Mouse (Mus musculus): ENCODE data around the gene Gm49380.
"Not testable (repeated sequence)": the region's sequence is repeated elsewhere in the genome, so short reads cannot be mapped to it uniquely, and the experiment has no call there.

Gene Gm49380

DNA sequence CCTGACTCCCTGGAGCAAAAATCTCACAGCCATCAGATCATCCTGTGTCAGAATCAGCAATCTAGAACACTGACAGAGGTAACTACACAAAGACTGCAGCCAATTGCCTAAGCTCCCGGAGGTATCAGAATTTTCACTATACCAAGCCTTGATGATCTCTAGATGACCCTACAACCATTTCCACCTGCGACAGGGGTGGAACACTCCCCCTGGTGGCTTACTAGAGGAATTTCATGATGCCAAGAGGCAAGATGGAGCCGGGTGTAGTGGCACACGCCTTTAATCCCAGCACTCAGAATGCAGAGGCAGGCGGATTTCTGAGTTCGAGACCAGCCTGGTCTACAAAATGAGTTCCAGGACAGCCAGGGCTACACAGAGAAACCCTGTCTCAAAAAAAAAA, 11.0 kb upstream of the Gm49380 start:
- peak; percentile 29 to 44 for DNase-seq

DNA sequence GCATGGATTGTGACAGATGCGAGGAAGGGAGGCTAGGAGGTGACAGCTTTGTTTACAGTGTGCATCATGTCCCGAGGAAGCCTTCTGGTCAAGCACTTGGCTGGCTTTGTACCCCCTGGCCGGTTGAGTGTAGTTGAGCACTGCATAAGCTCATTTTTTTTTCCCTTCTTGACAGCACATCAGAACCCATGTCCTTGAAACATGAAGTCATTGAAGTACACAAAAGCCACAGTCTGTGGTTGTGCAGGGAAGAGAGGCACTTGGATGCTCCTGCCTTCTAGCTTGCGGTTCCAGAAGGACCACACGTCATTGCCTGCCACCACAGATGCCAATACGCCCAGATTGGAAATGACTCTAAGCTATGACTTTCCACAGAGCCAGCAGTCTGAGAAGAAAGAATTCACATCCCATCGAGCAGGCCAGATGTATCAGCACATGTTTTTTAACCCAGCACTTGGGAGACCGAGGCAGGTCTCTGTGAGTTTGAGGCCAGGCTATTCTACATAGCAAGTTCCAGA, 6.7 kb upstream of the Gm49380 start:
- DNase-seq = no peak

DNA sequence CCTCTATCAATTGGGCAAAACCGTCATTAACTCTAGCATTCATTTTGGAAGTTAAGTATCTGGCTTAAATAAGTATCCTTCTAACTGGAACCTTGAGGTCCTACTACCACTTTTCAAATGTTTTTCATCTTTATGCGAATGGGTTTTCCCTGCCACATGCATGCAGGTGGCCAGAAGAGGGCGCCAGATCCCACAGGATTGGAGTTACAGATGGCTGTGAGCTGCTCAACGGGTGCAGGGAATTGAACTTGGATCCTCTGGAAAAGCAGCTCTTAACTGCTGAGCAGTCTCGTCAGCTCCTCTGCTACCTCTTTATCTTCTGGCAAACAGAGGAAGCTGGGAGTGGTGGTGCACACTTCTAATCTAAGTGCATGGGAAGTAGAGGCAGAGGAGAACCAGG, 5.7 kb upstream of the Gm49380 start:
- peak; percentile 70 to 72 for DNase-seq

DNA sequence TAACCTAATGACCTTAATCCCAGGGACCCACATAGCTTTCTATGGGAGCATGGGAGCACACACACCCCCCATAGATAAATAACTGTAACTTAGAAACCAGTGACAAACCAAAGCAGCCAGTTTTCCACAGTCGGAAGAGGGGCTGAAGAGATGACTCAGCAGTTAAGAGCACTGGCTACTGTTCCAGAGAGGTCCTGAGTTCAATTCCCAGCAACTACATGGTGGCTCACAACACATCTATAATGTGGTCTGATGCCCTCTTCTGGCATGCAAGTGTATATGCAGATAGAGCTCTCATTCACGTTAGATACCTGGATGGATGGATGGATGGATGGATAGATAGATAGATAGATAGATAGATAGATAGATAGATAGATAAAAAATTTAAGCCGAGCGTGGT, 2.9 kb upstream of the Gm49380 start:
- no peak for DNase-seq

DNA sequence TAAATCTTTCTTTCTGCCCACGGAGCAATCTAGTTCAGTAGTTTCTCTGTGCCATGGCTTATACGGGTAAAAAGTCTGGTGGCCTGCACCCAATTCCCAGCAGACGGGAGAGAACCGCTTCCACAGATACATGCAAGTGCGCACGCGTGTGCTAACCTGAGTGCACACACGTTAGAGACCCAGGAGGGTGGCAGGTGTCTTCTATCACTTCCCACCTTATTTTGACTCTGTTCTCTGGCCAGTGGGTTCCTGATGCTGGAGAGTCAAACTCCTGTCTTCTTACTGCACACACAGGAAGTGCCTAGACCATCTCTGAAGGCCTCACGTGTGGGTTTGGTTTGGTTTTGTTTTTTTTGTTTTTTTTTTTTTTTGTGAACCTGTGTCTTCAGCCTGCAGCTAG, 2.3 kb upstream of the Gm49380 start:
- DNase-seq = no peak

DNA sequence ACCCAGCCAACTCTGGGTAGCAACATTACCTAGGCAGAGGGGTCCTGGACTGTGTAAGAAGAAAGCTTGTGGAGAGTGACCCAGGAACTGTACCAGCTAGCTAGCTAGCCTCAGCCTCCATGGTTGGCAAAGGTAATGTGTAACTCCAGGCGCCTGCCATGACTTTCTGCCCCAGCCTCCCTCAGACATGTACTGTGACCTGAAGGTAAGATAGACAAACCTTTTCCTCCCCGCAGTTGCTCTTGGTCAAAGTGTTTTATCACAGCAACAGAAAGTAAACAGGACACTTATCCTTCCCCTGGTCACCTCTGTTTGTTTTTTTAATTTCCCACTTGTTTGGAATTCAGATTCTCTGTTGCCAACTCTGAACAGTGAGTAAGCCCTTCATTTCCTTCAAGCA, 1.2 kb upstream of the Gm49380 start:
- no peak for DNase-seq

DNA sequence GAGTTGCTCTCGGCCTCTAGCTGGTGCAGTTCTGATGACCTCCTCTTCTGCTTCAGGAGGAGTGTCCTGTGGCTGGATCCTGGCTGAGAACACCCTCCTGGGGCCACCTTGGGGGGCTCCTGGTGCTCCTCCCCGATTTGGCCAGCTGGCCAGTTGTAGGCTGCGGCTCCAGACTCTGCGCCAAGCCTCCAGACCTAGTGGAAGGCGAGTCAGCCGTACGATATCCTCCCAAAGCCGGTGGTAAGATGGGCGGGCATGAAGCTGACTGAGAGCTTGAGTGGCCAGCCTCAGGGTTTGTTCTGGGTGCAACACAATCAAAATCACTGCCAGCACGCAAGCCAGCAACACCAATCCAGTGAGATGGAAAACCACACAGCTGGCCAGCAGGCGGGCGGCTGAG, 1.4 kb downstream of the Gm49380 start:
- DNase-seq = not testable (repeated sequence)

DNA sequence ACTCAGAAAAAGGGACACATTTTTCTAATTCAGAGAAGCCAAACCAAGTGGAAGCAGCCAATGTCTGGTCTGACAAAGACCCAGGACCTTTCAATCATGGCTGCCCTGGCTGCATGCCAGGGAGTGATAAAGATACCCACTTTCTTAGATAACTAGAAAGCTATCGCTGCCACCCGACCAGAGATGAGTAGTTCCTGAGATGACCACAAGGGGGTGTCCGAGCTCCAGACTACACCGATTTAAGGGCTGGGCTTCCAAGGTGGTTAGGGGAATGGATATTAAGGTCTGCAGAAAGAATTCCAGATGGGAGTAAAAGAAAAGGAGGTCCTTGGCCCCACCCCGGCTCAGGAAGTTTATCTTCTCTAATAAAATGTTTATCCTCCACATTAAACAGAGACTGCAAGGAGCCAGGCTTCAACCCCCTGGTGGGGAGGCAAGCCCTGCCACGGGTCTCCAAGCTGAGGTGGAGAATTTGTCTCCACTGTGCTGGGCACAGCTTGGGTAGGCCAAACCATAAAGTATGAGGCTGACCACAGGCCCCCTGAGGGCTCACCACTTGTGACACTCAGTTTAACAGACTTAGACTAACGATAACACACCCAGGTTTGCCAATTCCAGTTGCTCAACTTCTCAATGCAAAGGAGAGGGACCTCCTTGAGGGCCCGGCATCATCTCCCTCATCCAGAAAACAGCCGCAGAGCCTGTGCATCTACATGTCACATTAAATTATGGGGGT, 3.8 kb downstream of the Gm49380 start:
- peak; percentile 85 to 86 for DNase-seq

DNA sequence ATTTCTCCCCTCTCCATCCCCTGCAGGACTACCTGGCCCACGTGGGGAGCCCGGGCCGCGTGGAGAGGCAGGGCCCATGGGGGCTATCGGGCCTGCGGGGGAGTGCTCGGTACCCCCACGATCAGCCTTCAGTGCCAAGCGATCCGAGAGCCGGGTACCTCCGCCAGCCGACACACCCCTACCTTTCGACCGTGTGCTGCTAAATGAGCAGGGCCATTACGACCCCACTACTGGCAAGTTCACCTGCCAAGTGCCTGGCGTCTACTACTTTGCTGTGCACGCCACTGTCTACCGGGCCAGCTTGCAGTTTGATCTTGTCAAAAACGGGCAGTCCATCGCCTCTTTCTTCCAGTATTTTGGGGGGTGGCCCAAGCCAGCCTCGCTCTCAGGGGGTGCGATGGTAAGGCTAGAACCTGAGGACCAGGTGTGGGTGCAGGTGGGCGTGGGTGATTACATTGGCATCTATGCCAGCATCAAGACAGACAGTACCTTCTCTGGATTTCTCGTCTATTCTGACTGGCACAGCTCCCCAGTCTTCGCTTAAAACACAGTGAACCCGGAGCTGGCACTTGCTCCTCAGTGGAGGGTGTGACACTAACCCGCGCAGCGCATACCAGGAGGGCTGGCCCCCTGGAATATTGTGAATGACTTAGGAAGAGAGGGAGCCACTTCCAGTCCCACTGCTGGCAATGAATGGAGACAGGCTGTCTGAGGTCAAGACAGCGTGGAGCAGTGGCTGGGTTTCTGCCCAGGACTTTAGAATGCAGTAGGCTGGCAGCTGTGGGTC, 4.8 kb downstream of the Gm49380 start:
- DNase-seq = no peak

DNA sequence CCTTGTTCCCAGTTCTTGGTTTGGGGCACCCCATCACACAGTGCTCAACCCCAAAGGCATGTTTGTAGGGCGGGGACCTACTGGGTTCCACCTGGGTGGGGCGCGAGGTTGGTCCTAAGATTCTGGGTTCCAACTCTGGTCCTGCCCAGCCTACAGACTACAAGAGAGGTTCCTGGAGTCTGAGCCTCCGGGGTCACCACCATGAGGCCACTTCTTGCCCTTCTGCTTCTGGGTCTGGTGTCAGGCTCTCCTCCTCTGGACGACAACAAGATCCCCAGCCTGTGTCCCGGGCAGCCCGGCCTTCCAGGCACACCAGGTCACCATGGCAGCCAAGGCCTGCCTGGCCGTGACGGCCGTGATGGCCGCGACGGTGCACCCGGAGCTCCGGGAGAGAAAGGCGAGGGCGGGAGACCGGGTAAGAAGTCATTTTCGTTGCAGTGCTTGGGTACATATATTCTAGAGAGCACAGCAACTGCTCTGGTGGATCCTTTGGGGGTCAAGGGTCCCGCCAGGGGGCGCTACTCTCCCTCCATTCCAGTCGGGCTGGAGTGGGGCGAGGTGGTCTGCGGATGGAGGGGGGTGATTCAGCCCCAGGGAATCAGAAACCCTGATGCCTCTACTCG, 5.6 kb downstream of the Gm49380 start:
- DNase-seq = no peak

DNA sequence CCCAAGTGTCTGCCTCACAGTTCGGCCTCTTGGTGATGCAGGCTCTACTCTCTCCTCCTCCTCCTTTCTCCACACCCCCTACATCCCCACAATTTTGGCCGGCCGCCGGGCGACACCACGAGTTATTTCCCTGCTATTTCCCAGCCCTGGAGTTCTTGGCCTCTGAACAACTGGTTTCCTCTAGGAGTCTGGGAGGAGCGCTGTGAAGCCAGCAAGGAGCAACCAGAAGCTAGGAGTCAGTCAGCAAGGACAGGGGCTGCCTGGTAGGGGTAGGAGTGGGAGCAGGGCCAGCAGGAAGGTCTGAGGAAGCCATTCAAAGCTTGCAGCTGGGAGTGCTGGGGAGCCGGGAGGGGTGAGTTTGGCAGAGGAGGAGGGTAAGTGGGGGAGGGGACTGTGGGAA, 6.2 kb downstream of the Gm49380 start, which contains the start of gene C1qtnf5:
Gene C1qtnf5, plus strand, starts transcription at position 136 of the 400 bp plus-strand sequence.
- no peak for DNase-seq

DNA sequence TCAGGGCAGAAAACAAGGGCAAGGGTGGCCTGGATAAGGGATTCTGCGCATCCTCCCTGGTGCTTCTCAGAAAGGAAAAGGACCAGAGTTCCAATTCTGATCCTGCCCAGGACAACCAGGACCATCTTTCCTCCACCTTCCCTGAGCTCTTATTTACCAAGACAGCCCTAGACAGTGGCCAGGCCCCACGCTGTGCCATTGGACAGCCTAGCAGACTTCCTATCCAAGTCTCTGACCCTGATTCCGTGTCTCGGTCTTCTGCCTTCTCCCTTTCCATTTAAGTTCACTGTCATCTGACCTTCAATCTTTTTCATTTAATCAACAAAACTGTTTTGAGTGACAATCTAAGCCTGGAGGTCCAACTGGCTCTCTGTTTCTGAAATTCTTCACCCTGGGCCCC, 6.7 kb downstream of the Gm49380 start:
- no peak for DNase-seq

DNA sequence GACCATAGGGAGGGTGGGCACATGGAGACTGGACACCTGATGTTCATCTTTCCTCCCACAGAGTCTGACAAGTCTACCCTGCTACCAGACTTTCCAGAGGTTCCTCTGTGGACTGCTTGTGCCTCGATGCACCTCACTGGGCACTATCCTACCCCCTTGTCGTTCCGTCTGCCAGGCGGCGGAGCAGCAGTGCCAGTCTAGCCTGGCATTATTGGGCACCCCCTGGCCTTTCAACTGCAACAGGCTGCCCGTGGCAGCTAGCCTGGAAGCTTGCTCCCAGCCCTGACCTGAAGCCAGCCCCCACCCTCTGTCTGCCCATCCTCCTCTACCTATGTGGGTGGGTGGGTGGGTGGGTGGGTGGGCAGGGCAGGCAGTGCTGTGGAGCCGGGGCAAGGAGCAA, 7.1 kb downstream of the Gm49380 start:
- no peak for DNase-seq

DNA sequence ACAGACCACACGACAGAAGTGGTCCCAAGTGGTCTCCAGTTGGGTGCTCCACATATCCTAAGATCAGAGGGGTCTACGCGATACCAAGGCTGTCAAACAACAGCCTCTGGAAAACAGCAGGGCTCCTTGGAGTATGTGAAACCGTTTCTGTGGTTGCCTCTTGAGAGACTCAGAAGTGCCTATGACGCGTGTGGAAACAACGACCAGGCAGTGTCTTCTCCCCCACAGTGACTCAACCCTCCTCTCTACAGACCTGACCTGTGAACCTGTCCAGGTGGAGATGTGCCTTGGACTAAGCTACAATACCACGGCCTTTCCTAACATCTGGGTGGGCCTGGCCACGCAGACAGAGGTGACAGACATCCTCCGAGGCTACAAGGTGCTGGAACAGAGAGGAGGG, 7.5 kb downstream of the Gm49380 start:
- no peak for DNase-seq

DNA sequence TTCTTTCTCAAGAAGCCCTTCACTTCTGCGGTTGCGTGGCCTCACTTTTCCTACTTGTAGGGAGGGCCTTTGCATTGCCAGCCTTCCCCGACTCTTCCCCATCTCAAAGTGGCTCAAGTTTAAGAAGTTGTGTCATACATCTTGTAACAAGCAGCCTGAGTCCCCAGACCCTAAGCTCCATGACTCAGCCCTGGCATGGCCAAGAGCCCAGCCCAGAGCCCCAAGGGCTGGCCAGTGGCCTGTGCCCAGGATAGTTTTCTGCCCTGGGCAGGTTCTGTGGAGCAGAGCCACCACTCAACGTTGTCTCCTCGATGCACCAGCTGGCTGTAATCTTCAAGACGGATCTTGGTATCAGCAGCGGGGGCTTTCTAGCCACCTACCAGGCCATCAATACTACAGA, 8.4 kb downstream of the Gm49380 start:
- DNase-seq = no peak

DNA sequence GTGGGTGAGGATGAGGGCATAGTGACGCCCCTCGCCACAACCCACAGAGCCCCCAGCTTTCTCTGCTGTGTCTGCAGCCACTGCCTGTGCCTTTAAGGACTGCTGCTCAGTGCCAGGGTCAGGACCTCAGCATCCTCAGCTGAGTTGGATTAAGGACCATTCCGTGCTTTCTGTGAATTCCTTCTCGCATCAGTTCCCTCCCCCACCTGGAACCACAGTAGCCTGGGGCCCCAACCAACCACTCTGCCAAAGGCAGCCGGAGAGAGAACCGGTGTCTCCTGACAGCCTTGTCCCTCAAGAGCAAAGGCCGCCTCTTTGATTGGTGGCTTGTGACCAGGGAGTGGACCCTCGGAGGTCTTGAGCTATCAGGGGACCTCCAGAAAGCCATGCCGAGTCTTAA, 11.8 kb downstream of the Gm49380 start, which contains the start of gene Mfrp:
Gene Mfrp, plus strand, starts transcription at position 240 of the 400 bp plus-strand sequence.
- no peak for DNase-seq

DNA sequence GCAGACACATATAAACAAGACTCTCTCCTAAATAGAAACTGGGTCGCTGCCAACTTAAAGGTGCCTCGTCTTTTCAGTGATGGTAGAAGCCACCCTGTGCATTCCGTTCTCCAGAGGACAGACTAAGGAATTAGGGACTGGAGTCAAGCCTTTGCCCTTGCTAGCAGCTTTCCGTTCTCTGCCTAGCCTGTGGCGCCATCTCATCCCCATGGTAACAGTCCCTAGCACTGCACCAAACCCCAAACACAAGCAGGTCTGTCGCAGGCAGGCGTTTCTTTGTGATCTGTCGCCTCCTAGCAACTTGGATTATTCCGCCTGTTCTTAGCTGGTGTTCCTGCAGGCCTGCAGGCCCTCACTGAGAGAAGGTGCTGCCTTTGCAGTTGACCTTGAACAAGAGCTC, 16.8 kb downstream of the Gm49380 start:
- no peak for DNase-seq

DNA sequence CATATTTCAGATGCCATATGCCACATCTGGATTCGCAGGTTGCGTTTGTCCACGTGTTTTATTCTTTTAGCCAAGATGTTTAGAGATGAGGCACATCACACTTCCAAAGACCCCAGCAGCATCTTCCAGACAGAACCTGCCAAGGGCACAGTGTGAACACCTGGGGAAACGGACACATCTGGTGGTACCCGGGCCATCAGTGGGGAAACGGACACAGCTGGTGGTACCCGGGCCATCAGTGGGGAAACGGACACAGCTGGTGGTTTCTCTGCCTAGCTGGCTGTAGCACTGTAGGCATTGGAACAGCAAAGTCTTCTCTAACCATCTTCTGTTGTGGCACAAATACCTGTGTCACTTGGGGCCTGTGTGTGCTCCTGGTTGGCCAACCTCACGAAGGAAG, 17.5 kb downstream of the Gm49380 start:
- DNase-seq = no peak

DNA sequence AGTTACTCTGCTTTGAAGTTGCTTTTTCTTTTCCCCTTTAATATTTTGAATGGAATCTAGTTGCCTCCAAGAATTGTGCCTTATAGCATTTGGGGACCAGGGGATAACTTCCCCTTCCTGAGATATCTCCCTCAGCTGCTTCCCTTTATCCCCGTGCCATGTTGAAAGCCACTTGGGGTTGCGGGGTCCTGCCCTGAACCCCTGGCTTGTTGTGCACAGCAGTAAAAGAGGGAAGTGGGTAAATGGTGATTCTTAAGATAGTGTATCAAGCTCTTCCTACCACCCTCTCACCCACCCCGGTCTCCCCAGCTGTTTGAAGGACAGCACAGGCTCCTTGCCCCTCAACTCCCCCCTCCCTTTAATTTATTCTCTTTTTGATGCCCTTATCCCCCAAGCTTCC, 18.6 kb downstream of the Gm49380 start:
- DNase-seq = no peak

DNA sequence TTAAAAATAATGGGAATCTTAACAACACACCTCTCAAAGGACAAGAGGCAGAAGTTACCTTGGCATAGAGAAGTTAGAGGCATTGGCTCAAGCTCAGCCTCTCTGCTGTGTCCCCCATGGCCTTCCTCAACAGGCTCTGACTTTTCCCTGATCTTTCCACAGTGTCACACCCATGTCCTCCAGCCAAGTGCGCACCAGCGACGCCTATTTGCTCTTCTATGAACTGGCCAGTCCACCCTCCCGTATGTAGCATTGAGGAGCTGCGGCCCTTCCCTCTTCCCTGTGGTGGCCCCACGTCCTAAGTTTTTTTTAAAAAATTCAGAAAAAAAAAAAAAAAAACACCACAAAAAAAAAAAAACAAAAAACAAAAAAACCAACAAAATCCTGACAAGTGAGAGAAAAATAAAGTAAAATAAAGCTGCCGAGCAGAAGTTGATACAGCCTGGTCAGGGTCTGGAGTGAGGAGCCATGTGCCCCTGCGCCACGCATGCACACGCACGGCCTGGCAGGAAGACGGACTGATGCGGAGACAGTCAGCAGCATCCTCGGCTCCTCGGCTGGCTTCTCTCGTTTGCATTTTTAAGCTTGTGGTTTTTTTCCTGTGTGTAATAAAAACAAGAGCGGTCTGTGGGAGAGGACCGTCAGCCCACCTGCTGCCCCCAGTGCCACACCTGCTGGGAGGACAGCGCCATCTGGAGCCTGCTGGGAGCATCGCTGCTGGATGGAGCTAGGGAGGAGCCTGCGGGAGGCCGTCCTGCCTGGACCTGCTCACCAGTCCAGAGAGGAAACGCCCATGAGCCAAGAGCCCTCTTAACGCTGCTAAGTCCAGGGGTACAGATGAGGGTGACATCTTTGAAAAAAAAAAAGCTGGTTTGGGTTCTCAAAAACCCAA, 19.4 kb downstream of the Gm49380 start:
- peak; percentile 84 to 86 for DNase-seq

DNA sequence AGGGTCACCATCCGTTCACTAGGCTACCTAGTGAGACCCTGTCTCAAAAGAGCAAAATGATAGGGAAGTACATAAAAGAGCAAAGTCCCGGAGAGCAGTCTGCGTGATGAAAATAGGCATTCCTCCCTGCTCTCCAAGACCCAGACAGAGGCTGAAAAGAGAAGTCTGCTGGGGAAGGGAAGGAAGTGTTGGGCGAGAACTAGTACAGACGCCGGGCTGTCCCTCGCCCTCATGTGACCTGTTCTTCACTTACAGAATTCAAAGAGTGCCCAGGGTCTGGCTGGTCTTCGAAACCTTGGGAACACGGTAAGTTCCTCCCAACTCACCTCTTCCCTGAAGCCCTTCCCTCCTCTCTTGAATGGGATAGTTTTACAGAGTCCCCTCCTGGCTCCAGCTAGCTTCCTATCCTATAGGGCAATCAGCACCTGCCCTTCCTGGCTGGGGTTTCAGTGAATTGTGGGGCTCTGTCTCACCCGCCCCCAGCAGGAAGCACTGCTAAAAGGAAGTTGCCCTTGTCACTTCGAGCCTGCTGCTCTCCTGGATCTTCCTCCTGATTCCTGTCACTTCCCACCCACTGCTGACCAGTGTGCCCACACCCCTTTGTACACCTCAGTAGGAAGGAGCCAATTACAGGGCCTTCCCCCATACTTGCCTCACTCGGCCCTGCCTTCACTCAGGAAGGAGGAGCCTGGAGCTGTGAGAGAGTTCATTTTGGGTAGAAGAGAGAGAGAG, 24.3 kb downstream of the Gm49380 start:
- no peak for DNase-seq
